Mouse (Mus musculus) kidney, adult 2 months (tissue): Measurements from ENCODE around the gene Isoc2b.

Source experiments
- CTCF ChIP-seq: fragments of 200-500 bp; conservative IDR thresholded peaks from 2 replicates; pipeline ENCODE4 v1.5.1; 2011; ENCODE audit warnings: low read depth, mild to moderate bottlenecking, control low read depth, low read length, moderate library complexity, mixed read lengths; ENCODE audit not compliant: insufficient read depth, insufficient read length
- POLR2A ChIP-seq: fragments of 200-500 bp; IDR thresholded peaks from one replicate; pipeline ENCODE4 v1.6.1; 2011; ENCODE audit warnings: low read depth, low read length, control low read depth

DNA sequence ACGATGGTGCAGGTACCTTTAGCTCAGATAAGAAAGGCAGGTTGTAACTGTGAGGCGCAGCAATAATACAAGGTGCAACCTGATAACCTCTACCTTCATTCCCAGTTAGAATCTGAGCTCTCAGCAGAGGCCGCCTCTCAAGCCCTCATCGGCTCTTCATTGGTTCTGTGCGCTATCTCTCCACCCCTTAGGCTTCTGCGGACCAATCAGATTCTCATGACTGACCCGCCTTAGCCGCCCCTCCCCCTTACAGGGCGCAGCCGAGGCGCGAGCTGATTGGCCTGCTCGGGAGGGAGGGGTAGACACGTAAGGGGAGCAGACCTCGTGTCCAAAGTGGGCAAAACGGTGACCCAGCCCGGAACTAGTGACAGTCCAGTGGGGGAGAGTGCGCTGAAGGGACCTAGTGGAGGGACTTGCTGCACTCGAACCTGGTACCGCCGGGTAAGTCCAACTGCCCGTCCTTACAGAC lies 6.7 kb upstream of the Isoc2b start, which contains the start of gene Isoc2a:
- TF ChIP-seq POLR2A (peak; percentile 98), CTCF (no peak)
